Mouse (Mus musculus) brain, embryonic 14.5 days (tissue): ENCODE measurements at regions not wholly inside any gene's neighbourhood (a gene's known extent, or its start where the extent isn't known, plus 50 kb on each side); places are given as distances from the start of the nearest gene placed in this dataset.

Experiments
- CTCF ChIP-seq: fragments of 200-500 bp; IDR thresholded peaks from 2 replicates; pipeline ENCODE4 v1.5.1; 2012; ENCODE audit warnings: inconsistent platforms, mild to moderate bottlenecking, moderate library complexity, borderline replicate concordance; ENCODE audit not compliant: insufficient read depth, insufficient read length; ENCODE audit errors: extremely low read depth
- POLR2A ChIP-seq: fragments of 200-500 bp; IDR thresholded peaks from 2 replicates; pipeline ENCODE4 v1.6.1; 2012; ENCODE audit warnings: mild to moderate bottlenecking, inconsistent platforms, borderline replicate concordance; ENCODE audit not compliant: poor library complexity, insufficient read depth, insufficient read length, severe bottlenecking; ENCODE audit errors: extremely low read depth

DNA sequence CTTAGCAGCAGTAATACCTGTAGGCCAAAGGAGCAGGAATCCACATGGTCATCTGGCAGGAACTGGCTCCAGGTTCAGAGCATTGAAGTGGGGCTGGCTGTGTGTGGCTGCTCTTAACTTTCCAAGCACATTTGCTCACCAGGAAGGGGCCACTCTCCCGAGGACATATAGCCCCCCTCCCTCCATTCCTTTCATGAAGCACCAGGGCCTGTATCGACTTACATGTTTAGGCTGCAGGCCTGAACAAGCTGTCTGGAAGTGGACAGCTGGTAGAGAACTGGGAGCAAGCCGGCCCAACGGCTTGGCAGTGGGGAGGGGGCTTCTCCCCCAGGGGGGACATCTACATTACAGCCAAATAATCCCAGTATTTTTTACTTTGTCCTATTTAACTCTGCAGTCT is 622.5 kb upstream of the Vstm2b start:
- TF ChIP-seq CTCF (no peak), POLR2A (no peak)
